Mouse (Mus musculus) right cerebral cortex, postnatal 14 days (tissue): ENCODE results near the gene Mysm1.

Experiments used
- DNase-seq: peaks from one replicate; pipeline ENCODE4 v3.0.0; 2022

The Mysm1 gene

DNA sequence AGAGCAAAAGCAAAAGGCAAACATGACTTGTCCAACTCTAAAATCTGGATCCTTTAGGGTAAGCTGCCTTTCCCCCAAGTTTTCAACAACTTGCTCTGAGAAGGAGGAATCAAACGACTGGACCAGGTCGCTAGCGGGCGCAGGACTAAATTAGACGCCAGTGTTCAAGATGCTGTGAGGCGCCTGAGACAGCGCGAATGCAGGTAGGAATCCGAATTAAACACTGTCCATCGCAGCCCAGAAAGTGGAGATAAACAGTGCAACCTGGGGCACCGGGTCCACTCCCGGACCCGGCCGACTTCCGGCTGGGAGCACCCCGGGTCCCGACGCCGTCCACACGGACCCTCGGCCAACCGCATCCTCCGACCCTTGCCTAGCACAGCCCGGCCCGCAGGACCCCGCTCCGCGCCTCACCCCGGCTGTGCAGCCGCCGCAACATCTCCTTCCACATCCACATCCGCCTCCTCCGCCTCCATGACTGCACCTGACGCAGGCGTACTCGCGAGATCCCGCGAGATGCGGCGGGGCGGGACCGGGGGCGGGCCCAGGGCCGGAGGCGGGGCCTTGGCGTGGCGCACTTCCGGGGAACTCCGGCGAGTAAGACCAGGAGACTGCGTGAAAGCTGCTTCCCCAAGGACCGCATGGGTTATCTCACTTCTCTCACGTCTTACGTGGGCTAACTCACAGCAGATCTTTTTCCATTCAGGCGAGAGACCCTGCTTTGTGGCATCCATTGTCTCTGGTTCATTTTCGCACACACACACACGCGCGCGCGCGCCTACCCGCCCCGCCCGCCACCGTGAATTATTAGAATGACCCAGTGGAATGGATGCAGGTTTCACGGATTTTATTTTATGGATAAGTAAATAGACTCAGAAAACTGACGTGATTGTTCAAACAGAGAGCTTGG lies at the start of gene Mysm1:
TSS of gene Mysm1 (minus strand) at position 511 of the 910 bp plus-strand sequence.
- peak; percentile 94 for DNase-seq

DNA sequence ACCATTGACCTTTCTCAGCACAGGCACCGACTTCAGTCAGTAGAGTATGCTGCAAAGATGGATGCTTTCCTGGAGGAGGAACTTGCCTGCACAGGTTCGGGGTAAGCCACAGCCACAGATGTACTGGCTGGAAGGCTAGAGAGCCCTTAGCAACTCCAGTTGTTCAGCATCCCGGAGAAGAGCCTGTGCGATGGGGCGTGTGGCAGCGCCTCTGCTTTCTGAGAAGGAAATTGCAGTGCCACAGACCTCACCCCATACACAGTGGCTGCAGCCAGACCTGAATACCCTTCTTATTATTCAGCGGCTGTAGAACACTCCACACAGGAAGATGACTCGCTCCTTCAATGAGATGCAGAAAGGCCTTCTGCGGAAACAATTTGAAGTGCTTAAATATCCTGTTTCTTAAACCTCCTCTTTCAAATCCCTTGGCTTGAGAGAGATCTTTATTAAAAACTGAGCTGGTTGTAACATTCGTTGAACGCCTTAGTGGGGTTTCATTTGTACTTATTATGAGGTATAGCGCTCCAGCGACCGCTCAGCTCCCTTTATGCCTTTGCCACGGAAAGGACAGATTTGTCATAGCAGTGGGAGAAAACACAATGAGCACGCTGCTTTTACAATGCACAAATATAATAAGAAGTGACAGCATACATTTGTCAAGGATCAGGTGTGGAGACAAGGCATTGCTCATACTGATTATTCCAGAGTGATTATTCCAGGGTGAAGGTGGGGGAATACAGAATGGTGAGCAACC lies 47.1 kb upstream of the Mysm1 start:
- DNase-seq, result no peak

DNA sequence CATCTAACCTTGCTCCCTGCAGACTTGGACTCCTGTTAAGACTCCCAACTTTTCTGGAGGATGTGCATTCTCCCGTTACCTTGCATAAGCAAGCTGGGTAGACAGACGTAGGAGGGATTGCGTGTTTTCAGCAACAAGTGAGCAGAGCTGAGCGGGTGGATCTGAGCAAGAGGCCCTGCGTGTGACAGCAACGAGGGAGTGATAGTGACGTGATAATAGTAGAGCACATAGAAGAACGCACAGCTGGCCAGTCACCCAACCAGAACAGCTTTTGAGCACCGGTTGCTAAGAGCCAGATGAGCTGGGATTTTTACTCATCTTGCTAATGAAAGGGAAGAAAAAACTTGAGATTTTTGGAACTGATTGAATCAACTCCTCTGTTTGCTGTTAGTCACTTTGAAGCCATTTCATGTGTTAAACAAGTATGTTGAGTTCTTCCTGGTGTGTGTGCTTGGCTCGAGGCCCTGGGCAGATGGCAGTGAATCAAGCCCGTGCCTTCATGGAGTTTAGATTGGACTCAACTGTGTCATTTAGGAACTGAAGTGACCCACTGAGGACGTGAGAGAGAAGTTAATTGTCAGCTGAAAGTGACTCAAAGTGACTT lies 44.6 kb upstream of the Mysm1 start:
- no peak for DNase-seq

DNA sequence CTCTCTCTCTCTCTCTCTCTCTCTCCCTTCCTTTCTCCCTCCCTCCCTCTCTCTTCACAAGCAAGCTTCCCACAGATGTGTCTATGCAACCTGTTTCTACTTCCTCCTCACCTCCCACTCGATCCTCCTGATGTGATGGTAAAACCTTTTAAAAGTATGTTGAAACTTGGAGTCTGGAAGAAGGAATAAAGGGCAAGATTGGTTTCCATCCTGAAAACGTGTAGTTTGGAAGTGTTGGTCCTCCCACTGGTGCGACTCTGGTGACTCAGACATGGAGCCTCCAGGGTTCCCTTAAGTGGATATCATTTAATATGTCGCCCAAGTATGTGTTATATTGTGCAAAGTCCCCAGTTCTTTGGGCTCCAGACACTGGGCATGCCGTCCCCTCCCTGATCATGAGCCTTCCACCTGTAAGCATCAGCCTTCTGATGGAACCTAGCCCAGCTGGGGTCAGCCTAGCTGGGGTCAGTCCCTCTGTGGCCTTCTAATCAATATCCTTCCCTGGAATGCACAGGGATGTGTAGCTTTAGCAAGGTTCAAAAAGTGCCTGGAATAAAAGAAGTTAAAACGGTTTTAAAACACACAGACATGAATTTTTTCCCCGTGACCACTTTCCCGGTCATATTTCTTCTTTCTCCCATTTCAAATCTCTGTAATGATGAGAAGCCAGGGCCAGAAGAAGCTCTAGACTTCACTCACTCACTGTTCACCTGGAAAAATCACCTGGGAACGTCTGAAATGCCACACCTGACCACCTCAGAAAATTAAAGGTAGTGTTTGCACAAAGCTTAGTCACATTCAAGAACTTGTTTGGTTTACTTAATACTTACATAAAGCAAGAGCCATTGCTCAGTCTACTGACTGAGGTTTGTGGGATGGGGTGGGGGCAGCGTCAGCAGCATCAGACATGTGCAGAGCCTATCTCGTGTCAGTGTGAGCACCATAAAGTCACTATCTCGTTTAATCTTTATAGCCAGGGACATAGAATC lies 43.0 kb upstream of the Mysm1 start:
- DNase-seq, result no peak

DNA sequence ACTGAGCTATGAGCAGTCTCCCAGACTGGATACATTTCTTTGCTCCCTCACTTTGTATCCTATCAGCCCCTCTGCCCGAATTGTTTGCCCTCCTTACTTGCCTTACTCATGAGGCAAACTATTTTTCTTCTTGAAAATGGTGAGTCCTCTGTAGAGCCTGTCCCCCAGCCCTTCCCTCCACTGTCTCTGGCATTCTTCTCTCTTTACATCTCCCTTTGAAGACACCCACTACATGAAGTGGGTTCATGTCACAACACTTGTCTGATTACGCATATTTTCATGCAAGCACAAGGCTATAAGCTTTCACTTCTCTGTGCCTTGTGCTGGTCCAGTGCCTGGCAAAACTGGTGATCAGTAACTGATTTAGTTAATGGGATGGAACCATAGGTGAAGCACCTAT lies 41.3 kb upstream of the Mysm1 start:
- no peak for DNase-seq

DNA sequence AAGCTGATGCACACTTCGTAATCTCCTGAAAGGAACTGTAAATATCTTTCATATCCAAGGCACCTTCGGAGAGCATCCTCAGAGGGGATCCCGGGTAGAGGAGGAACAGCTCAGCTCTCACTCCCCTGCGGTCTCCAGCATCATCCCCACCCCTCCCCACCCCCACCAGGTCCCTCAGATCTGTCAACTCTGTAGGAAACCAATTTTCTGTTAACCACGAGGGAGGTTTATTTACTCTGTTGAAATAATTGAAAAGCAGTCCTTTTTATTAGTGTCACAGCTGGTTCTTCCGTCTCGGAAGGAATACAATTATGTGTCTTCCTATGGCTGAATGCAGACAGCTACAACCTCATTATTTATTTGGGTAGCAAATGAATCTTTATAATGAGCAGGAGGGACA lies 39.3 kb upstream of the Mysm1 start:
- no peak for DNase-seq

DNA sequence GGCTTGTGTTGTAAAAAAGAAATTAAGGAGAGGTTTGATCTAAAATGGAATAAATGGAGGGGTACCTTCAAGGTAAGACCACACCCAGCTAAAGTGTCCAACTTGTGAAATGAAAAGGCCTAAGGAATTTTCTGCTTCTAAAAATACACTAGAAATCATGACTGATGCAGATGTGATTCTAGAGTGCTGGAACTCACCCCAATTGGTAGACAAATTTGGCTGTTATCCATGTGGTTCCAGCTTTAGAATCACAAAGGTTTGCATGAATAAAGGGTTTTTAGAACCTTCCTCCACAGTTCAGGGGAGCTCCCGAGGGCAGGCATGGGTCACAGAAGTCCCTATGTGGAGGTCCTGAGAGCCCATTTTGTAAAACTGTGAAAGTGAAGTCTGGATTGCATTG lies 33.8 kb upstream of the Mysm1 start:
- DNase-seq, result no peak

DNA sequence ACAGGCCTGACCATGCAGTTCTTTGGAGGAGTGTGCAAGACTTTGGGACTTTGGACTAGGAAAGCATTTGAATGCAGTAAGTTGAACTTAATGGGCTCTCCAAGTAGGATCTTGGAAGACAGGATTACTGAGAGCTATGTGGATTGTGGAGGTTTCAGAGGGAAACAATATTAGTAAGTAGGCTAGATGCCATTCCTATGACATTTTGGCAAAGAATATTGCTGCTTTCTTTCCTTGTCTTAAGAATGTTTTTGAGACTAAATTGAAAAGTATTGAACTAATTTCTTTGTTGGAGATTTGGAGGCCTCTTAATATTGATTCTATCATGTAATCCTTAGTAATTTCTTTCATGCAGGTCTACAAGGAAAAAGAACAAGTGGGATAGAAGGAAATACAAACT lies 33.4 kb upstream of the Mysm1 start:
- DNase-seq, result no peak

DNA sequence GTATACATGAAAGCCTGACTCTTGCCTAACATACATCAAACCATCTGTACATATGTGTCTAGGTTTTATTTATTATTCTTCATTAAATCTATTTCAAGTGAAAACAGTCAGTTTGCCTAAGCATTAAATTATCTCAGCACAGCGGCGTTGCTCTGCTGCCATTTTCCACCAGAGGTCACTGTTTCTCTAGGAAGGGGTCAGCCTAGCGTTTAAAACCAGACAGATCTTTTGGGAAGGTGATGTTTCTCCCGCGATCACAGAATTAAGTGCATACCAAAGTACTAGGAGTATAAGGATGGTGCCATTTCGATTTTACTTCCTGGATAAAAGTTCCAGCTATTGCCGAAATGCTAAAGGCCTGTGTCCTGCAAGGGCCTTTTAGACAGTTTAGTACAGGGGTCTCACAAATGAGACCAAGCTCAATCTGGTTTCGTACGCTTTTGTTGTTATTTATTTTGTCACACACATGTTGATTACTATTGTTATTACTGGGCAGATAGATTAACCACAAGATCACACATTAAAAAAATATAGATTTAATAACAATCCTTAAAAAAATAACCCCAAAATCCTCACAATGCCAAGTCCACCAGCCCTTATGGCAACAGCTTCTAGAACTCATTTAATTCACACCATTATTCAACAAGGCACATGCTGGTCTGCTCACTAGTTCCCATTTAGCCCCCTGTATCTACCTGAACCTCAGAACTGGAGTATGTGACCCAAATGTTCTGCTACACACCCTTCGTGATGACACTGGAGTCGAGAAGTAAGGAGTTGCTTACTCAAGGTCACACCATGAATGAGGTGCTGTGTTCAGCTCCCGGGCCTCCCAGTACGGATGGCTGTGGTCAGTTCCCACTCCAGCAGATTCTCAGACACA lies 29.5 kb upstream of the Mysm1 start:
- DNase-seq, result peak; percentile 73

DNA sequence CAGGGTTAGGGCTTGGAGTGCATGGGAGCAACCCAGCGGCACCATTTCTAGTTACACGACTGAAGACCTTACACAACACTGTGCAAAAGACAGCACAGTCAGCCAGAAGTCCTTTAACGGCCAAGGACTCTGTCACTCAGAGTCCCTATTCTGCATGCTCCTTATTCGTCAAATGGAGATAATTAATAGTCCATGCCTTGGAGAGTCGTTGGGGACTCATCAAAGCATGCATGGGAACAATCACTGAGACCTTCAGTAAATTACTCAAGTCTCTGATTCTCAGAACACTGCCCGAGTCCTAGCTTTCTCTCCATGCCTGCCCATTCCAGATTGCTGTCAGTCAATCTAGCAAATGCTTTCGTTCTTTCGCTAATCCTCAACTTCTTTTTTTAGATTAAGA lies 28.9 kb upstream of the Mysm1 start:
- no peak for DNase-seq

DNA sequence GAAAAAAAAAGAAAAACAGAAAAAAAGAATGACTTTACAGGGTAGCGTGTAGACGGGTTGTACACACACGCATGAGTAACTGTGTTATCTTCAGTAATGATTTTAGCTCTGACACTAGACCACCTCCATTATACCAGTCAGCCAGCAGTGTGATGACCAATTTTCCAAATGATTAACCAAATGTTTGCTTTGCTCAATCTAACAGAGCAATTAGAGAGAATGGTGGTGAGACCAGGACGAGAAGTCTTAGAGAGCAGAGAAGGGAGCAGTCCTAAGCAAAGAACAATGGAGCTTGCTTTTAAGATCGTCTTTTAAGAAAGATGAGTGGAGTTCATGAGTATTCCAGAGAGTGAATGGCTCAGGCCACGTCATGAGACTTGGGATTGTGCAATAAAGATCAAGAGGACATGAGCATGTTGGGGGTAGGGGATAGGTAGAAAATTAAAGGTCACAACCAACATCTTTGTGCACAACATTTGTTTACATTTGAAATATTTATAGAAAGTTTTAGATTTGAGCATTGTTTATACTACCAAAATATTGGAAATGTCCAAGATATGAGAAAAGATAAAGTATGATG lies 26.4 kb upstream of the Mysm1 start:
- DNase-seq, result no peak

DNA sequence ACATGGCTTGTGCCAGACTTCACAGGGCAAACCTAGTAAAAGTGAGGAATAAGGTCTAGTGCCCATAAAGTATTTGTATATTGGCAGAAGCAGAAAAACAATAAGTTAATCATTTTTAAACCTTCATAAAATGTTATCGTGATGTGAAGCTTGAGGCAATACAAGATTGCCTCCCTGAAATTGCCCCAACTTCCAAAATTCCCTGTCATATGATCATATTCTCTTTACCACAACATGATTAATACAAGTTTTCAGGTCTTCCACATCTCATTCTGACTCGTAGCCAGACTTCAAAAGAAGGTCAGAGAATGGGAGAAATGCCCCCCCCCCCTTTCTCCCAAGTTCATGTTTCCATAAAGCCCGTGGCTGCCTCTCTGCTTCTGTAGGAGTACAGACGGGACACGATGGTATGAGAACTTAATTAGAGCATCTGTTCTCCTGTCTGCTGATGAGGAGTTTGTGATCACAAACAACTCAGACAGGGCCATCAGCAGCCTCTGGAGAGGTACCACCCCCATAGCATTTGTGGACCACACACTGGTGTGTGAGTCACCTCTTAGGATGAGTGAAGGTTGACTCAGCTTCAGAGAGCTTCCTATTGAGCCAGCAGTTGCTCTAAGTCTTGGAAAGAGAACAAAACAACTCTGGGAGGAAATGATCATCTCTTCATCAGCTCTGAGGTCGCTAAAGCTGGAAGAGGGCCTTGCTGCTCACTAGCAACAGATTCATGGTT lies 22.3 kb upstream of the Mysm1 start:
- DNase-seq, result no peak

DNA sequence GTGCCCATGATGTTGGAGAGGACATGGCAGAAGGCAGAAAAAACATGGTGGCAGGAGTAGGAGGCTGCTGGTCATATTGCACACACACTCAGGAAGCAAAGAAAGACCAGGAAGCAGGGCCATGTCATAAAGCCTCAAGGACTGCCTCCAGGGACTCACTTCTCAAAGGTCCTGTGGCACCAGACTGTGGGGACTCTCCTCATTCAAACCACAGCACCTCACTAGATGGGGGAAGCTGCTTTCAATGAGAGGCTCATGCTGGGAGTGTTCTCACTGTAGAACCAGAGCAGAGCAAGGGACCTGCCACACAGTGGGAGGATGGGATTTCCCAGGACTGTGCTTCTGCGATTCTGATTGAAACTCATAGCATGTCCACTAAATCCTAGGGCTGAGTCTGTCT lies 21.2 kb upstream of the Mysm1 start:
- no peak for DNase-seq

DNA sequence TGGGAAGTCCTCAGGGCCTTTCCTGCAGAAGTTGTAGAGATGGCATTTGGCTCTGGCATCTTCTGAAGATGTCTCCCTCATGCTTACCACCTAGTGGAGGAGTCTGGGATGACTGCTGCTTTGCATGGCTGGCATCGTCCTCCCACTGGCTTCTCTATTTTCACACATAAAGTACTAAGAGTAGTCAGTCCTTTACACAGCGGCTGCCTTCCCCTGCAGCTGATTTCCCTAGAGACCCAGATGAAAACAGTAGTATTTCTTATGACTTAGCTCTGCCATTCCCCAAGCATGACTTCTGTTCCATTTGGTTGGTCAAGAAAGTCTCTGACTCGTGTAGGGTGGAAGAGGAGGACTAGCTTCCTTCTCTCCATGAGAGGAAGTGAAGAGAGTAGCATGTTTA lies 20.3 kb upstream of the Mysm1 start:
- peak; percentile 50 for DNase-seq

DNA sequence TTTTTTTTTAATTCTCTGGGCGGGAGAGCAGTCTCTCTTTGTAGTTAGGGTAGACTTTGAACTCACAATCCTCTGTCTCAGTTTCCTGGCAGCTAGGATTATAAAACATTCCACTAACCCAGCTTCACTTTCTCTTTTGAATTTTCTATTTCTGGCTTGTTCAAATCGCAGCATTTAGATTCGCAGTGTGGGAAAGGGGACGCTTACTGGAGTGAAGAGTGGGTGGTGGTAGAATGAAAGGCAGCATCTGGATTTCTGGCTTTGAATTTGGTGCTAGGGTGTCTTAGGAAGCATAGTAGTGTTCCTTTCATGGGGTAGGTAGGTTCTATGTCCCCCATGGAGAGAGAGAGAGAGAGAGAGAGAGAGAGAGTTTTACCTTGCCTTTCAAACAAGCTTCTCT lies 17.0 kb upstream of the Mysm1 start:
- DNase-seq, result no peak

DNA sequence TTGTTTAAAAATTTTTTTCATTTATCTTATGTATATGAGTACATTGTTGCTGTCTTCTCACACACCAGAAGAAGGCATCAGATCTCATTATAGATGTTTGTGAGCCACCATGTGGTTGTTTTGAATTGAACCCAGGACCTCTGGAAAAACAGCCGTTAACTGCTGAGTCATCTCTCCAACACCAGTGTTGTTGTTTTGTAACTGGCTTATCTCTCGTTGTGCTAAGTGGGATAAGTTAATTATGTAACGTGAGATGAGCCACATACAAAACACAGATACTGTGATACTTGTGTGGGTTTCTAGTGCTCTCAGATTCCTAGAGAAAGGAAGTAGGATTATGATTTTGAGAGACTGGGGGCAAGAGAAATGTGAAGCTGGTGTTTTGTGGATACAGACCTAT lies 11.3 kb upstream of the Mysm1 start:
- DNase-seq, result no peak

DNA sequence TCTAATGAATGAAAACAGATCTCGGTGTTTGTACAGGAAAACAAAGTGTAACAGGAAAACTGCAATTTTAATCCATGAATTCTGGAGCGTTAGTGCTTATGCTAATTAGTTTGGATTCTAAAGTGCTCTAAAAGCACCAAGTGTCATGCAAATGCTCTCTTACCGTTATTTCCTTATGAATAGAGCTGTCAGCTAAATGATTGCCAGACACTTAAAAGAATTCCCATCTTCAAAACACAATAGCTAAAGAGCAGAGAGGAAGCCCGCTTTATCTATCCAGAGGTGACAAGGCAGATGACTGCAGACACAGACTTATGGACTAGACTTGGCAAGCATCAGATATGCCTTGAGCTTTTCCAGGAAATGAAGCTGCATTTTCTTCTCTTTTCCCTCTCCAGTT lies 8.8 kb upstream of the Mysm1 start:
- no peak for DNase-seq

DNA sequence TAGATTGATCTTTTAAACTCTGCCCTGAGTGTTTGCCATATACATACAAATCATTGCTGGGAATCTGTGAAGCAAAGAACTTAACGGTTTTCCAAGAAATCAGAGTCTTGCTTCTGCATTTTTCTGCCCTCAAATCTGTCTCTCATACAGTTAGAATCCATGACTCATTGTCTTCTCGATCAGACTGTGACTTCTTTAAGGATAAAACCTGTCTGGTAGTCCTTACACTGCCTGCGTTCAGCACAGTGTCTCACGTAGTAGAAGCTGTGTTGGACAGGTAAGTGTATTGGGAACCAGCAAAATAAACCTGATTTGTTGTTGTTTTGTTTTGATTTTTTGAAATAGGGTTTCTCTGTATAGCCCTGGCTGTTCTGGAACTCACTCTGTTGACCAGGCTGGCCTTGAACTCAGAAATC lies 608 bp upstream of the Mysm1 start:
- DNase-seq, result no peak

DNA sequence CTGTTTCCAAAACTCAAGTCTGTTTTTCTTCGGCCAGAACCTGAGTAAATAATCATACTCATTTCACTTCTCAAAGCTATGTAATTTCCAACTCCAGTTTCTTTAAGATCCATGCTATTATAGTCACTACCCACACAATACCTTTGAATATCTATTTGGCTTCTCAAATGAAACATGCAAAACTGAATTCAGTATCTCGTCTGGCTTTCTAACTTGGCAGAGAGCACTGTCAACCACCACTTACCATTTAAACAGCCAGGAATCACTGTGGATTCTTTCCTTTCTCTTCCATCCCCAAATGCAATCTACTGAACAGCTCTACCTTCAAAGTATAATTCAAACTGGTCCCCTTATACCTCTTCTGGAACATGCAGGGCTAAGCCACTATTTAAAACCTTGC lies 5.6 kb downstream of the Mysm1 start:
- DNase-seq, result no peak

DNA sequence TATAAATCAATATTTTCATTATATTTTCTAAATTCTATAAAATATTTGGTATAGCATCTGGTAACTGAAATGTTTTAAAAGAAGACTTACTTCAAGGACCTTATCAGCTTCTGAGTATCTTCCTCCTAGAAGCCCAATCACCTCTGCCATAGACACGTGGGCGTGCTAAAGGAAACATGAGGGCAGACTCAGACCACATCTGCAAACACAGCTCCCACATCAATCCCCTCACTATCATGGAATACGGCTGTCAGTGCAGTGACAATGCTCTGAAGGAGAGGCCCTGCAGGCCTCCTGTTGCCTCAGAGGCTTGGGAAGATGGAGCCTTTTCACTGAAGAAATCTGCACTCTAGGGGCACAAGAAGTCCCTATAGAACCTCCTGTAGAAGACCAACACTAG lies 26.1 kb downstream of the Mysm1 start:
- DNase-seq, result no peak
